Mouse (Mus musculus): ENCODE measurements at regions not wholly inside any gene's neighbourhood (a gene's known extent, or its start where the extent isn't known, plus 50 kb on each side); places are given as distances from the start of the nearest gene placed in this dataset.
A peak's percentile ranks its signal among the peaks of the same experiment; 100 is the strongest.

DNA sequence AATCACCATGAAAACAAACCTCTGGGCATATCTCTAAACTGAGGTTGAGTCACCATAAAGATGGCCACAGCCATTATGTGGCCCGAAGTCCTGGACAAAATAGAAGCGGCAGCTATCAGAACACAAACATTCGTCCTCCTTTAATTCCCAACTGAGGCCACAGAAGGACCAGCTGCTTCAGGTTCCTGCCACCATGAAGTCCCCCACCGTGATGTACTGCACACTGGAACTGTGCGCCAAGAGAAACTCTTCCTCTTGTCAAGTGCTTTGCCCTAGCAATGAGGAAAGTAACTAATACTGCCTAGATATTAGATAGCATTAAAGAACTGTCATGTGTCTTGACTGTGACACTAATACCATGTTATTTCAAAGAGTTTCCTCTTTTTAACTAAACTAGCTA lies 54.4 kb upstream of the Pgm2 start:
- no peak for DNase-seq (ENCODE audit: low spot score)
- Histone ChIP-seq H3K9me3 (replicated peaks) (no peaks in the 10 kb centered on the region), H3K4me1 (ENCODE audit: insufficient read depth, low read depth, low read length) (peaks cover 2% of the 10 kb centered on the region; the same call in 1 of the 2 replicates), H3K4me3 (ENCODE audit: low read depth, low read length) (no peak overlapping the region), H3K27me3 (ENCODE audit: insufficient read depth, low read length) (no peaks in the 10 kb centered on the region), H3K36me3 (replicated peaks) (no peaks in the 10 kb centered on the region)
- no peak for ATAC-seq (ENCODE audit: extremely low read depth, insufficient number of reproducible peaks, low FRiP score, poor library complexity, severe bottlenecking)
- no peak for TF ChIP-seq GATA1 (IDR thresholded peaks at IDR 0.05; ENCODE audit: borderline replicate concordance, low read length)
- TF ChIP-seq GATA2 (IDR thresholded peaks at IDR 0.05; ENCODE audit: borderline replicate concordance, low read depth, low read length): no peak
- no peak for TF ChIP-seq POLR2AphosphoS5 (IDR thresholded peaks at IDR 0.05; ENCODE audit: insufficient replicate concordance, low read depth, low read length)
- no peak for TF ChIP-seq TAL1 (conservative IDR thresholded peaks at IDR 0.05; ENCODE audit: low read depth, low read length)
- no peak for TF ChIP-seq CTCF (IDR thresholded peaks at IDR 0.05; ENCODE audit: low read depth, low read length)

DNA sequence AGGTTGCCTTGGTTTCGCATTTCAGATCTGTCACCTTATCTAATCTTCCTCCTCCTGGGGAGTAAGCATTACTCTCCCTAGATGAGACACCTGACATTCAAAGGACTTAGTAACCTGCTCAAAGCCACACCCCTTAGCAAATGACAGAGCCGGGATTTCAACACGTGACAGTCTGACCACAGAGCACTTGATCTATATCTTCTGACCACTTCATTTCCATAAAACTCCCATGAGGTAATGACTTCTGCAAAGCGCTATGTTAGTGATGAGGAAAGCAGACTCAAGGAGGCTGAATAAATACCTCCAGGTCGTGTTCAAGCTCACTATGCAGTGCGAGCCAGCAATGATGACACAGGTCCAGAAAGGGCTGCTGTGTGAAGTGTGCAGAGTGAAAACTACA lies 52.1 kb upstream of the Pgm2 start:
- H3K4me3 ChIP-seq (ENCODE audit: low read depth, low read length): no peak overlapping the region
- no peaks in the 10 kb centered on the region for H3K36me3 ChIP-seq (replicated peaks)
- H3K4me1 ChIP-seq (ENCODE audit: insufficient read depth, low read depth, low read length): peaks cover 2% of the 10 kb centered on the region; the same call in 1 of the 2 replicates
- DNase-seq (ENCODE audit: low spot score) (no peak), ATAC-seq (ENCODE audit: extremely low read depth, insufficient number of reproducible peaks, low FRiP score, poor library complexity, severe bottlenecking) (peak; percentile 40; the same call in 1 of the 2 replicates)
- no peaks in the 10 kb centered on the region for H3K9me3 ChIP-seq (replicated peaks)
- peaks cover 2% of the 10 kb centered on the region for H3K27me3 ChIP-seq (ENCODE audit: insufficient read depth, low read length)
- no peak for TF ChIP-seq POLR2AphosphoS5 (IDR thresholded peaks at IDR 0.05; ENCODE audit: insufficient replicate concordance, low read depth, low read length)
